Mouse (Mus musculus) bone marrow, adult 2 months (tissue): ENCODE results near the gene Gadd45g.

Source experiments
- CTCF ChIP-seq: fragments of 200-500 bp; IDR thresholded peaks from 2 replicates; pipeline ENCODE4 v1.5.1; 2011; ENCODE audit warnings: low read length, control low read depth; ENCODE audit not compliant: control insufficient read depth, insufficient read depth
- POLR2A ChIP-seq: fragments of 200-500 bp; IDR thresholded peaks from 2 replicates; pipeline ENCODE4 v1.6.1; 2011; ENCODE audit warnings: low read depth, mild to moderate bottlenecking, control low read depth, low read length, borderline replicate concordance; ENCODE audit not compliant: control insufficient read depth

DNA sequence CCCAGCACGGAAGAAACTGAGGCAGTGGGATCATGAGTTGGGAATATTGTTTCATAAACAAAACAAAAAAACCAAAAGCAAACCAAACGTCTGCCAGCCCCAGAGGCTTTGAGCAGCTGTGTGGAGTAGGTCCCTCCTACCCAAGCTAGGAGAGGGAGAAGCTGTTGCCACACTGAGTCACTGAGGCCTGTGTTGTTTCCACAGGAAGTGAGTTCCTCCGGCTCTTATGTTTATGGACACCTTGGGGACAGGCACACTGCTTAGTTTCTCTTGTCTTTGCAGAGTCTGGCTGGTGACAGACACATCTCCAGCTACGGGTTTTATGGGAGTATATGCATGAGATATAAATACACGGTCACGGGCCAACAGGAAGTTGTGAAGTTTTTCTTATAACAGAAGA is 39.6 kb downstream of the Gadd45g start:
- no peak for TF ChIP-seq CTCF
- no peak for TF ChIP-seq POLR2A
